Mouse (Mus musculus) embryonic fibroblast, embryonic 13.5 days (primary cell): Measurements from ENCODE around the gene Flnb. TPM values are rescaled to one million over a fixed set of nuclear protein-coding genes. Genes with fewer than 3 reads are reported as not detected.

Experiments used
- H3K27ac ChIP-seq: 2 replicates; pipeline ENCODE4 v1.5.1; 2012; ENCODE audit warnings: low read length, control low read depth, inconsistent platforms; ENCODE audit not compliant: insufficient read depth
- H3K4me1 ChIP-seq: 2 replicates; pipeline ENCODE4 v1.6.1; 2011; ENCODE audit warnings: low read length; ENCODE audit not compliant: control insufficient read depth, insufficient read depth
- H3K4me3 ChIP-seq: 2 replicates; pipeline ENCODE4 v1.5.1; 2011; ENCODE audit warnings: mild to moderate bottlenecking, control low read depth, low read length; ENCODE audit not compliant: insufficient read depth
- CTCF ChIP-seq: IDR thresholded peaks from 2 replicates; pipeline ENCODE4 v1.5.1; 2011; ENCODE audit warnings: mild to moderate bottlenecking, control low read depth, low read length, moderate library complexity, borderline replicate concordance; ENCODE audit not compliant: insufficient read depth
- POLR2A ChIP-seq: IDR thresholded peaks from 2 replicates; pipeline ENCODE4 v1.6.1; 2011; ENCODE audit warnings: low read depth, mild to moderate bottlenecking, control low read depth, low read length, moderate library complexity
- polyA plus RNA-seq: library from polyadenylated mRNA; stranded (reverse); fragments of >200 nt; gene quantifications from 2 replicates; pipeline ENCODE4 v1.2.4, GENCODE M21; 2011; ENCODE audit warnings: low read depth; ENCODE audit not compliant: missing spikeins, insufficient read length

The Flnb gene
- polyA plus RNA-seq, 1 experiment: 190 TPM

DNA sequence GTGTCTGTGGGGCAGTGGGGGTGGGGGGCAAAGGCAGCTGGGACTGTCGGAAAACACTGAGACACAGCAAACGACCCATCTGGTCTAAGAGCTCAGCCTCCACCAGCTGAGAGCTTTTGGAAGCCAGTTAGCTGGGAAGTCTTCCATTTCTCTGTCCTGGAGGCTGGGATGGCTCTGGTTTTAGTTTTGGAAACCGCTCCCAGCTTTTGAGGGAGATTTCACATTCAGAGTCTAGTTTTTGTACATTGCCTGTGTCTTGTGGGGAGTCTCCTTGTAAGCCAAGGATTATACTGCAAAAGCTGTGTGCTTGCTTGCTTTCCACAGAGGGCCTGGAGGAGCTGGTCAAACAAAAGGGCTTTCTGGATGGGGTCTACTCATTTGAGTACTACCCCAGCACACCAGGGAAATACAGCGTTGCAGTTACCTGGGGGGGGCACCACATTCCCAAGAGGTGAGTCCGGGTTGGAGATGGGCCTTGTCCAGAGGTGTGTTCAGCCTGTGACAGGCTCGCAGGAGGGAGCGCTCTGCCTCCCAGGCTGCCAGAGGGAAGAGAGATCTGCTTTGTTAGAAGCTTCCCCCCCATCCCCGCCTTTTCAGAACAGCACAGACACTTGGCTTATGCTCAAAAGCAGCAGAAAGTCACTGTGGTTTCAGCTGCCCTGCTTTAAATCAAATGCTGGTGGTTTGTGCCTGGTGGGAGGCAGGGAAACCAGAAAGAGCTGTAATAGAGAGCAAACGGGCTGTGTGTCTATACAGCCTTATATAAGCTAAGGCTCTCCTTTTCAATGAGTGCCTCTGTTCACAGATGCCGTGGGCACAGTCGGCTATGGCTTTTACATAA is 71.3 kb downstream of the Flnb start:
- H3K27ac ChIP-seq: peak overlapping the region; percentile 60
- H3K4me3 ChIP-seq: no peak overlapping the region
- H3K4me1 ChIP-seq: peaks cover 6% of the 10 kb centered on the region; the same call in 1 of the 2 replicates
- TF ChIP-seq POLR2A (no peak), CTCF (no peak)

DNA sequence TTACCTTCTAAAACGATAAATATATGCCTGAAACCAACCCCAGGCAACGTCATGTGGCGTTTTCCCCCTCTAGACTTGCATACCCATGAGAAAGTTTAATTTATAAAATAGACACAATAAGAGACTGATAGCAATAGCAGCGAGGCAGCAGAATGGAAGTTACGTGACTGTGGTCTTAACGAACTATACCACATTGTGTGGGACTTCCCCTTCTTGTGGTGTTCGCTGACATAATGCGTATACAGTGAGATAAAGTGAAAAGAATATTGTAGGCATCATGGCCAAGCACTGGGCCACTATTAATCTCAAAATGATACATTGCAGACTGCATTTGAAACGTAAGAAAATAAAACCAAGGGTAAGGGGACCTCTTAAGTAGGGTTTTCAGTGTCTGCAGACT is 72.1 kb downstream of the Flnb start:
- Histone ChIP-seq H3K4me1 (peaks cover 6% of the 10 kb centered on the region; the same call in 1 of the 2 replicates), H3K27ac (peak overlapping the region; percentile 32; the same call in 1 of the 2 replicates)
- TF ChIP-seq CTCF: no peak
- no peak for TF ChIP-seq POLR2A

DNA sequence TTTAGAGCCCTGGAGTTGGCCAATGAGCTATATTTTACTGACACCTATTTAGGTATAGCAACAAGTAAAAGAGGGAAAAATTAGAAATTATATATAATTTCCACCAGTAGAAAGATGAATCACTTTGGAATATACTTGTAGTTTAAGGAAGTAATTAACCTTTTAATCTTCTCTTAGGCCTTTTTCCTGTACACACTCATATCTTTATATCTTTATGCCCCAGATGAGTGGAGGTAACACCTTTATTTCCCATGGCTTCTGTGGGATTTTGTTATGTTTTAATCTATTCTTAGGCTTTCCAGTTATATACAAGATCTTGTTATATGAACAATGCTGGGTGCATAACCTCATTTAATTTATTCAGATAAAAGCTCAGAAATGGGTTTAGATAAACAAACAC is 73.6 kb downstream of the Flnb start:
- TF ChIP-seq CTCF: no peak
- Histone ChIP-seq H3K4me1 (peaks cover 6% of the 10 kb centered on the region; the same call in 1 of the 2 replicates), H3K27ac (no peak overlapping the region), H3K4me3 (no peak overlapping the region)

More for the DNA sequence above, 72.1 kb downstream of the Flnb start:
- no peak overlapping the region for H3K4me3 ChIP-seq

DNA sequence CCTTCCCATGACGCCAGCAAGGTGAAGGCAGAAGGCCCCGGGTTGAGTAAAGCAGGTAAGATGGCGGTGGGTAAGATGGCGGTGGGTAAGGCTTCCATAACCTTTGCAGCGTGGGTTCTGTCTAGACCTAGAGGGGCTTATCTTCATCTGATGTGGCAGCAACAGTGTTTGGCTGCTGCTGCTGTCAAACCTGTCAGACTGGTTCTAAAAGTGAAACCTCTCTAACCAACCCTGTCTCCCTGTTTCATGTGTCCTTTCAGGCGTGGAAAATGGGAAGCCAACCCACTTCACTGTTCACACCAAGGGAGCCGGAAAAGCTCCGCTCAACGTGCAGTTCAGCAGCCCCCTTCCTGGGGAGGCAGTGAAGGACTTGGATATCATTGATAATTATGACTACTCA is 78.4 kb downstream of the Flnb start:
- no peak overlapping the region for H3K27ac ChIP-seq
- H3K4me1 ChIP-seq: peaks cover 11% of the 10 kb centered on the region
- TF ChIP-seq POLR2A: no peak
- TF ChIP-seq CTCF: no peak
- no peak overlapping the region for H3K4me3 ChIP-seq

DNA sequence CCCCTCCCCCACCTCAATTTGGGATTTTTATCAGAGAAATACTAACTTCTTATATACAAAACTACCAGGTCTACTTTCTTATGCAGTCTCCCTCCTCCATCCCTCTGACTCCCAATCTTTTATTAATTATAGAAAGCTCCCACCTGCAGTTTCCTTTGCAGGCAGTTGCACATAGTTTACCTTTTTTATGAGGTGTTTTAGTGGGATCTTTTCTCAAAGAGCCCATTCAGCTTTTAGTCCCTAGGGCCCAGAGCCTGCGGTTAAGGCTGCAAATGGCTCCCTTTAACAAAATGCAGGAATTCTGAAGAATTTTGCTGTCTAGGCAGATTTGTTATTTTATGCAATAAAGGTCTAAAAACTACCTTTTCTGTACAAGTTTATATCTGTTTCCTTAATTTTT is 78.9 kb downstream of the Flnb start:
- TF ChIP-seq CTCF (no peak), POLR2A (no peak)
- Histone ChIP-seq H3K4me3 (no peak overlapping the region), H3K27ac (no peak overlapping the region), H3K4me1 (peaks cover 11% of the 10 kb centered on the region)

DNA sequence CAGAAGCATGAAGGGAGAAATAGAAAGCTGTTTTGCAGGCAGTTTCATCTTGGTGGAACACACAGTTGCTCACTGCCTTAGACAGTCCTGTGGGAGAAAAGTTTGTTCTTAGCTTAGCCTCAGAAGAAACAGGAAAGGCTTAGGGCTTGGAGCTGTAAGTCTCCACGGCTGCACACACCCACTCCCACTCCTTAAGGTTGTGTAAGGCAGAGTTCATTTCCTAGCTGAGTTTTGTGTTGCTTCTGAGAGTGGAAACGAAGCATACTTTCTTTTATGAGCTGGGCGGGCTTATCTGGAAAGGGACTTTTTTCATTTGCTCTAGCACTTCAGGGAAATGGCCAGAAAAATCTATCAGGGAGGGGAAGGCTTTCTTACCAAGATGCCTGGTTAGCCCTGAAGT is 82.2 kb downstream of the Flnb start:
- Histone ChIP-seq H3K4me1 (peaks cover 11% of the 10 kb centered on the region), H3K27ac (peak overlapping the region; percentile 68)

DNA sequence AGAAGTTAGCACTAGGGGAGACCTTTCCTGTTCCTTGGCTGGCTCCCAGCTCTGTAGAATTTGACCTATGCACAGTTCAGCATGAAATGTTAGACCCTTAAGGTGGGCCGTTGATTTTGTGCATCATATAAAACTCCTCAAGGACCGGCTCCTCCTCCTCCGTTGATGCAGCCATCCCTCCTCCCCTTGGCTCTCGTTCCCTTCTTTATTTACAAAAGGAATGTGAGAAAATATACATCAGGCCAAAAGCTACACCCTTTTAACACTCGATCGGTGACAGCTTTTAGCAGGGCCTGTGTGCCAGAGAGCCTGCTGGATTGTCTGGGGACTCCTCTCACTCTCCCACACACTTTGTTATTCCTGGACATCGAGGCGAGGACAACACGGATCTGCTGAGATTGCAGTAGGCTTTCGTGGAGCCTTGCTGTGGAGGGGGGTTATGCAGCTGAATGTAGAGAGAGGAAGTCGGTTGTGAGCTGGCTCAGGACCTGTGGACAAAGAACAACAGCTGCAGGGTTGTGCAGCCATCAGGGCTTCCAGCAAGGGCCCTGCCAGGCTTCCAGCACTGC is 82.8 kb downstream of the Flnb start:
- H3K4me1 ChIP-seq: peaks cover 11% of the 10 kb centered on the region
- H3K27ac ChIP-seq: peak overlapping the region; percentile 68
- no peak overlapping the region for H3K4me3 ChIP-seq
- no peak for TF ChIP-seq POLR2A

More for the DNA sequence above, 82.2 kb downstream of the Flnb start:
- H3K4me3 ChIP-seq: no peak overlapping the region
- TF ChIP-seq POLR2A (peak; percentile 5; the same call in 1 of the 2 replicates), CTCF (no peak)

DNA sequence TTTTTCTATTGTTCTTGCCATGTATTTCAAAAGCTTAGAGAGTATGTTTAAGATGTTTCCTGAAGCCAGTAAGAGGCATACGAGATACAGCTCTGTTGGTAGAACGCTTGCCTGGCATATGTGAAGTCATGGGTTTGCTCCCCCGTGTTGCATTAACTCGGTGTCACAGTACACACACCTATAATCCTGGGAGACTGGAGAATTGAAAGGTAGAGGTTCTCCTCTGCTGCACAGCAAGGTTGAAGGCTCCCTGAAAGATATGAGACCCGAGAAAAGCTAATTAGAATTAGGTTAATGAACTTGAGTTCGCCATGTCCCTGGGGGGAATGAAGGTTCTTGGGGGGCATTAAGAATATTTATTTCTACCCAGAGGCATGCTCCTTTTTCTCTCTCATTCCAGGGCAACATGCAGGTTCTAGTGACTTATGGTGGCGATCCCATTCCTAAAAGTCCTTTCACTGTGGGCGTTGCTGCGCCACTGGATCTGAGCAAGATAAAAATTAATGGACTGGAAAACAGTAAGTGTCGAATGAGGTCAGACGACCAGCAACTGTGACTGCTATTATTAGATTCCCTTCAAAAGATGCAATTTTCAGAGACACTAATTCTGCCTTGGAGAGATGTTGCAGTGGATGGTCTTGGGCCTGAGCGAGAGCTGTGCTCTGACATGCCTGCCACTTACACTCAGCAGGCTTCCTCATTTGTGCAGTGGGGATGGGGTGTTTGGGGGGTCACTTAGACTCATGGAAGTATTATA is 83.9 kb downstream of the Flnb start:
- TF ChIP-seq CTCF (no peak), POLR2A (no peak)
- H3K4me1 ChIP-seq: peaks cover 11% of the 10 kb centered on the region

DNA sequence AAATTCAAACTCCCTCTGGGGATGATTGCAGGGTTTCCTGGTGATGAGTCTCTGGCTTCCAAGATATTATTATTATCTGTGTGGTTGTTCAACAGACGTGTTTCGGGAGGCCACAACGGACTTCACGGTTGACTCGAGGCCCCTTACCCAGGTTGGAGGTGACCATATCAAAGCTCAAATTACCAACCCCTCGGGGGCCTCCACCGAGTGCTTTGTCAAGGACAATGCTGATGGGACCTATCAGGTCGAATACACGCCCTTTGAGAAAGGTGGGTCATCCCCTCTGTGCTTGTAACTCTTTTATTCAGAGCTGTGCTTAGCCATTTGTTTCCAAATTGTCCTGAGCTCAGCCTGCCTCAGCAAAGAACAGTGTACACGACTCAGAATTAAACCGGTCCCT is 89.3 kb downstream of the Flnb start:
- H3K4me1 ChIP-seq: no peaks in the 10 kb centered on the region
- TF ChIP-seq POLR2A (no peak), CTCF (no peak)
- no peak overlapping the region for H3K4me3 ChIP-seq
- H3K27ac ChIP-seq: no peak overlapping the region

More for the DNA sequence above, 83.9 kb downstream of the Flnb start:
- peak overlapping the region; percentile 10 for H3K27ac ChIP-seq
- no peak overlapping the region for H3K4me3 ChIP-seq
